Mouse (Mus musculus): ENCODE measurements at regions not wholly inside any gene's neighbourhood (a gene's known extent, or its start where the extent isn't known, plus 50 kb on each side); places are given as distances from the start of the nearest gene placed in this dataset.

GRCm38 (mm10) chr8:91901525-91902281 is 99.8 kb upstream of the Irx3 start:
- DNase-seq (ENCODE audit: low spot score in 2 of 2) = no peak

DNA sequence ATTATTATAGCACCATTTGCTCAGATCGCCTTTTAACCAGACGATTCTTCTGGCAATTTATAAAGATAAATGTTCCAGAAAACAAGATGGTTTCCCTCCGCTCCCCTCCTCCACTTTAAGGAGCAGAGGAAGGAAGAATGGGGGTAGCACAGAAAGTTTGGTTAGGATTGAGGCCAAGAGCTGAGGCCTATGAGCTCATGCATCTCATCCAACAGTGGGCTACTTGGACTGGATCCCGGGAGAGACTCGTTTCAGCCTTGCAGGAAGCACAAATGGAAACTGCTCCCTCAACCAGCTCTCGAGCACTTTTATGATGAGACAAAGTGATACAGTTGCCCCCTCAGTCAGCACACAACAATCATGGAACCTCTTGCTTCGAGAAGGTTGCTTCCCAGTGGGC is 97.9 kb upstream of the Irx3 start:
- no peak for DNase-seq (ENCODE audit: low spot score in 2 of 2)

- DNase-seq (ENCODE audit: low spot score in 2 of 2) = no peak
Observed at GRCm38 (mm10) chr8:91897381-91897780, 95.5 kb upstream of the Irx3 start.

- DNase-seq (ENCODE audit: low spot score in 2 of 2) = no peak
Observed at GRCm38 (mm10) chr8:91895987-91896386, 94.1 kb upstream of the Irx3 start.

GRCm38 (mm10) chr8:91884862-91885261 is 83.0 kb upstream of the Irx3 start:
- no peak for DNase-seq (ENCODE audit: low spot score in 2 of 2)

GRCm38 (mm10) chr8:91884325-91884724 is 82.5 kb upstream of the Irx3 start:
- no peak for DNase-seq (ENCODE audit: low spot score in 2 of 2)

GRCm38 (mm10) chr8:91883012-91883411 is 81.1 kb upstream of the Irx3 start:
- DNase-seq (ENCODE audit: low spot score in 2 of 2) = no peak

DNA sequence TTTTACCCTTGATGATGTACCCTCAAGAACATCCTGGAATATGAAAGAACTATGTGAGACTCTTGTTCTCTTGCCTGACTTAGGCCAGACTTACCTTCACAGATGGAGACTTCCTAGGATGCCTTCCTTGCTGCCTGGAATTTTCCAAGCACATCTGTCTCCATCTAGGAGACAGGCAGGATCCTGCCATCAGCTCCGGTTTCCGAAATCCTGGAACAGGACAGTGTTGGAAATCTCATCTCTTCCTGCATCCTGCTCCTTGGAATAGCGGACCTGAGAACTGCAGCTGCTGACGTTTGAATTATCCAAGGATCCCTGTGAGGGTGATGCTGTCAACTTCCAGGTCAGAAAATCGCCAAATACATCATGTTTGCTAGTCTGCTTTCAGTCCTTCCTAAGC is 77.0 kb upstream of the Irx3 start:
- no peak for DNase-seq (ENCODE audit: low spot score in 2 of 2)

GRCm38 (mm10) chr8:91876161-91876560 is 74.3 kb upstream of the Irx3 start:
- DNase-seq (ENCODE audit: low spot score in 2 of 2) = no peak

GRCm38 (mm10) chr8:91873232-91873631 is 71.4 kb upstream of the Irx3 start:
- DNase-seq (ENCODE audit: low spot score in 2 of 2) = no peak

- peak in 1 of 2 experiments; percentile 5 for DNase-seq (ENCODE audit: low spot score in 2 of 2)
Observed at GRCm38 (mm10) chr8:91872278-91873115, 70.6 kb upstream of the Irx3 start.

DNA sequence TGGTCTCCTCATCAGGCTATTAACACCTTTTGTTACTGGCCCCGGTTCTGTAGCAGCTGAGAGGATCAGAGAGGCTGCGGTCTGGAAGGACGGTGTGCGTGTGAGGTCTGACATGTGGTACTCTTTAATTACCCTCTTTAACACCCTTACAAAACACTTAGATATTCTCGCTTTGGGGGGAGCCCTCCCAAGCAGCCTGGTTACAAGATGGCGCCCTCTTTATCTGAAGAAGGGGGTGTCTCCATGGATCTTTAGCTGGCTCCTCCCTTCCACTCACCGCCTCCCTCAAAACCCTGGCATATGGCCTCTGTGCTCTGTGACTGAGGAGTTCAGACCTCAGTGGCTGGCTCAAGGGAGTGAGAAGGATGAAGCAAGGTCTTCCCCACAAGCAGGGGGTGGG is 65.2 kb upstream of the Irx3 start:
- no peak for DNase-seq (ENCODE audit: low spot score in 2 of 2)

DNA sequence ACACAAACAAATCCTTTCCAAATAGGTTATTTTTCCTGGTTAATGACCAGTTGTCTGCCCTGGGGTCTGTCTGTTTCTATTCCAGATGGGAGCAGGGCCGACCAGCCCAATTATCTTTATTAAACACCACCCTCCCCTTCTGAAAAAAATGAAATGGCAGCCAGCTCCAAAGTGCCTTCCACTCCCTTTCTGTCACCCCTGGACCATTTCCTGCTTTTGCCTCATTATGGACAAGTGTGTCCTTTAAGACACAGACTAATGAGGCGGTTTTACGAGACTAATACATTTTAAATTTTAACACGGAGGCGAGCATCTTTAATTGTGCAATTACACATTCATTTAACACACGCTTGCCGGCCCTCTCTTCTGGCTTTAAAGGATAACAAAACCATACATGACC is 64.2 kb upstream of the Irx3 start:
- DNase-seq (ENCODE audit: low spot score in 2 of 2) = no peak

- DNase-seq (ENCODE audit: low spot score in 2 of 2) = no peak
Observed at GRCm38 (mm10) chr8:91865361-91865760, 63.5 kb upstream of the Irx3 start.

DNA sequence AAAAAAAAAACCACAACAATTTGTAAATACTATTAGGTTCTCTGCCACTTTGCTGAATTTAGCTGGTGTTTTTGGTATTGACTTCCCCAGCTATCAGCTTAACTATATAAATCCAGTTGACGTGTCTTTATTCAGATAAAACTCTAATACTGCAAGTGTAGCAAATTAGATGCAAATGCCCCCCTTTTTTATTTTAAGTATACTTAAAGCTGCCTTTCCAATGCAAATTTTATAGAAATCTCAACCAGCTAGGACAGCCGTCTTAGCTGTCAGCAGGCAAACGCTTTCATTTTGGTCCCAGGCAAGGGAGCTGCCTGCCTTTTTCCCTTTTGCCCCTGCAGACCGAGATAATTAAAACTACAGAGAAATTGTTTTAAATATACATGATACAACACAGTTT is 61.6 kb upstream of the Irx3 start:
- no peak for DNase-seq (ENCODE audit: low spot score in 2 of 2)

GRCm38 (mm10) chr8:91855881-91856280 is 54.0 kb upstream of the Irx3 start:
- DNase-seq (ENCODE audit: low spot score in 2 of 2) = no peak

DNA sequence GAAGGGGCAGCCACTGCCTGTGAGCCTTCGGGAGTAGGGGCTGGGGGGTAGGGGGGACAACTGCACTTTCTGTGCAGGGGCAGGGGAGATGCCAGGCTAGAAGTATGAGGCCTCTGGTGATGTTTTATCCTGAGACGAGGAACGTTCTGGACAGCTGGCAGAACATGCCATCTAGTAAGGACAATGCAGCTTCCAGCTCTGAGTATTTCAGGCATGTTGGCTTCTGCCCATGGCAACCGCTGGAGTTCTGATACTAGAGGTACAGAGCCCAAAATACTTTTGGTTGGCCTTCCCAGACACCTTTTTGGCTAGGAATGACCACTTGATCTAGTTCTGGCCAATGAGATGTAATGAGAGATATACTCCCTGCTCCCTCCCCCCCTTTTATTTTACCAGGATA is 52.5 kb upstream of the Irx3 start:
- DNase-seq (ENCODE audit: low spot score in 2 of 2) = no peak

- DNase-seq (ENCODE audit: low spot score in 2 of 2) = no peak
Observed at GRCm38 (mm10) chr8:91853803-91854202, 51.9 kb upstream of the Irx3 start.

GRCm38 (mm10) chr8:91853336-91853735 is 51.5 kb upstream of the Irx3 start:
- no peak for DNase-seq (ENCODE audit: low spot score in 2 of 2)
